Comparison of ENCODE assay signal across 22 mouse cellular contexts in the genomic region with DNA sequence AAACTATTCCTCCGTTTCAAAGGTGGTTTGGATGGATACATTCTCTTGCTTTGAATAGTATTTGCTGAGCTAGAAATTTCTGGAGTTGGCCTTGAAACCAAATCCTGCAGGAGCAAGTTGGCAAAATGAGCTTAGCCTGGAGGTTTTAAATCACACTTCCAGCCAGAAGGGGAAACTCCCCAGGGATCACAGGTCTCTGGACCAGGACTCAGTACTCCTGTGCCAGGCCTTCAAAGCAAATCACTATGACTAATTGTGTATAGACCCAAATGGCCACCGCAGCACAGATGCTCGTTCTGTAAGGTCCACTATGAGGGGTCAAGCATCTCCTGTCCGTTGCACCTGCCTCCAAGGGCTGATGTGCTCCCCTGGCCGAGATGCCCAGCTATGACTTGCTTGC.
A peak's percentile ranks its signal among the peaks of the same experiment; 100 is the strongest.
DNase-seq lines count a peak whose midpoint lies in the region; TF ChIP-seq lines count a peak whose summit lies in the region.
"Had no signal": no experiment of that assay in that cellular context is flagged by ENCODE, and none has a peak within 500 bp of the region (broad histone marks: within the 10 kb centered on the region; RNA-seq: fewer than 3 reads in every experiment).

No protein-coding gene starts in this region.

- peaks cover 16% of the 10 kb centered on the region for H3K4me1 ChIP-seq in cerebellum, adult 2 months (ENCODE audit: control insufficient read depth, insufficient read depth, low read length)
- H3K4me1 ChIP-seq: embryonic facial prominence, embryonic 13.5 days; forebrain, embryonic 15.5 days had no signal

- peak overlapping the region; percentile 71 for H3K27ac ChIP-seq in cerebellum, adult 2 months (ENCODE audit: insufficient read depth, low read length)
- H3K27ac ChIP-seq: embryonic facial prominence, embryonic 10.5 days; embryonic facial prominence, embryonic 13.5 days; forebrain, embryonic 12.5 days; forebrain, embryonic 15.5 days; heart, adult 2 months; hindbrain, embryonic 14.5 days; hindbrain, postnatal 0 days had no signal

- H3K4me3 ChIP-seq in cerebellum, adult 2 months (replicated peaks; ENCODE audit: insufficient read depth, low read depth, low read length) = no peak overlapping the region
- H3K4me3 ChIP-seq: embryonic facial prominence, embryonic 10.5 days; embryonic facial prominence, embryonic 13.5 days; erythroblast, embryonic 14.5 days; forebrain, embryonic 12.5 days; forebrain, embryonic 15.5 days; heart, adult 2 months had no signal

- 15% methylated on average over 5 of the region's 5 CpGs for WGBS in cerebellum, adult 2 months

- TF ChIP-seq POLR2A in cerebellum, adult 2 months (IDR thresholded peaks at IDR 0.05; ENCODE audit: borderline replicate concordance, insufficient read depth, low read length) = no peak

- intact Hi-C loops in heart, postnatal 36 days (cut with DNase I) = no loop called here

- peak; percentile 47 to 72 for DNase-seq in cerebellum, adult 2 months
- no peak for DNase-seq in cerebellum, postnatal 10 days
- DNase-seq in heart, adult 11 months = peak; percentile 77
- no peak for DNase-seq in heart, postnatal 36 days
- peak; percentile 67 for DNase-seq in brain, adult 2 months (ENCODE audit: low read depth, low spot score)
- peak; percentile 37 to 42 for DNase-seq in cerebellum, postnatal 25 days
- no peak for DNase-seq in layer of hippocampus, adult 9-11 months
- DNase-seq: adrenal gland, adult 2 months; adrenal gland, postnatal 14 days; embryo, embryonic 11 days; gastrocnemius, postnatal 25 days; heart, adult 2 months; heart, postnatal 4 days; kidney, adult 18-20 months; kidney, adult 9 months had no signal

- no peaks in the 10 kb centered on the region for H3K27me3 ChIP-seq in cerebellum, adult 2 months (ENCODE audit: control insufficient read depth, insufficient read depth, low read length)
- H3K27me3 ChIP-seq: embryonic facial prominence, embryonic 13.5 days; forebrain, embryonic 12.5 days; forebrain, embryonic 15.5 days had no signal

- TF ChIP-seq CTCF in cerebellum, adult 2 months (IDR thresholded peaks at IDR 0.05; ENCODE audit: borderline replicate concordance, insufficient read depth, low read depth, low read length) = no peak

Comparison
In these comparisons a context has a peak if more than half of its experiments do, and no peak if none do; other contexts are left out.
1. DNase-seq: peak in cerebellum, adult 2 months (2 of 2), heart, adult 11 months (single experiment), brain, adult 2 months (single experiment) and cerebellum, postnatal 25 days (2 of 2); none in cerebellum, postnatal 10 days (0 of 2), heart, postnatal 36 days (0 of 2) and layer of hippocampus, adult 9-11 months (single experiment).